Mouse (Mus musculus) CD4-positive, CD25-positive, alpha-beta regulatory T cell, adult 2 months (primary cell): ENCODE measurements around the gene Cyp4a32.
"Not testable (repeated sequence)": the region's sequence is repeated elsewhere in the genome, so short reads cannot be mapped to it uniquely, and the experiment has no call there.

Experiments
- DNase-seq: peaks from one replicate; pipeline ENCODE4 v3.0.0-alpha.2; 2012; ENCODE audit warnings: low read depth, low spot score

The Cyp4a32 gene

GRCm38 (mm10) chr4:115656535-115656922 lies 55.8 kb downstream of the Cyp4a32 start:
- not testable (repeated sequence) for DNase-seq

- no peak for DNase-seq
These were observed 56.5 kb downstream of the Cyp4a32 start for GRCm38 (mm10) chr4:115657104-115657866.

DNA sequence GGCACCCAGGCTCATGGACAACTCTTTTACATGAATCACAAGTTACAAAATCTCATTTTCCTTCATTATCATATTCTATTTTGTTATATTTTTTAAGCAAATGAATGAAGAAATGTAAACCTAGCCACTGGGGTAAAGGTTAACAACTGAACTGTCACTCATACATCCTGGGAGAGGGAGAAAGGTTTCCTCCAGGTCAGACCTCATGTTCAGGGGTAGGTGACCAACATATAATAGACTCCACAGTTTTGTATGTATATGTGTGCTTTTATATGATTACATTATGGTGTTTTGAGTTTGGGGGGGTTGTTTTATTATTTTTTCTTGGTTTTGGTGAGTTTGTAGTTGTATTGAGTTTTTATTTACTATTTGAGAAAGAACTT lies 57.1 kb downstream of the Cyp4a32 start:
- no peak for DNase-seq

- no peak for DNase-seq
These were observed 58.4 kb downstream of the Cyp4a32 start for GRCm38 (mm10) chr4:115659190-115659589.
